Mouse (Mus musculus) forebrain, embryonic 11.5 days (tissue): ENCODE results near the gene Zfp536. TPM values are rescaled to one million over a fixed set of nuclear protein-coding genes. Genes with fewer than 3 reads are reported as not detected.

Experiments used
- ATAC-seq: fragments of 200-750 bp; cut with Nextera tagmentation; replicated peaks from 2 replicates; pipeline ENCODE4 v1.8.0; 2017; ENCODE audit warnings: moderate TSS enrichment; ENCODE audit not compliant: low FRiP score
- DNase-seq: peaks from one replicate; pipeline ENCODE4 v3.0.0-alpha.2; 2017; ENCODE audit warnings: low spot score
- H3K27ac ChIP-seq: fragments of 300-500 bp; sonication (generic); 2 replicates; pipeline ENCODE4 v1.5.1; 2014; ENCODE audit warnings: low read depth, low read length
- H3K27me3 ChIP-seq: fragments of 300-500 bp; sonication (generic); 2 replicates; pipeline ENCODE4 v1.6.1; 2014; ENCODE audit warnings: mild to moderate bottlenecking, low read length, mixed read lengths; ENCODE audit not compliant: control insufficient read depth, insufficient read depth
- H3K36me3 ChIP-seq: fragments of 300-500 bp; sonication (generic); 2 replicates; pipeline ENCODE4 v1.6.1; 2014; ENCODE audit warnings: mild to moderate bottlenecking, low read length, moderate library complexity, mixed read lengths; ENCODE audit not compliant: control insufficient read depth, insufficient read depth
- H3K4me1 ChIP-seq: fragments of 300-500 bp; sonication (generic); replicated peaks from 2 replicates; pipeline ENCODE4 v1.6.1; 2014; ENCODE audit warnings: low read length, mixed read lengths; ENCODE audit not compliant: control insufficient read depth, insufficient read depth
- H3K4me2 ChIP-seq: fragments of 300-500 bp; sonication (generic); 2 replicates; pipeline ENCODE4 v1.6.1; 2014; ENCODE audit warnings: low read depth, mild to moderate bottlenecking, low read length, moderate library complexity, mixed read lengths; ENCODE audit not compliant: severe bottlenecking
- H3K4me3 ChIP-seq: fragments of 300-500 bp; sonication (generic); 2 replicates; pipeline ENCODE4 v1.5.1; 2014; ENCODE audit warnings: low read depth, low read length
- H3K9ac ChIP-seq: fragments of 300-500 bp; sonication (generic); 2 replicates; pipeline ENCODE4 v1.6.1; 2014; ENCODE audit warnings: low read length
- H3K9me3 ChIP-seq: fragments of 300-500 bp; sonication (generic); 2 replicates; pipeline ENCODE4 v1.6.1; 2016; ENCODE audit warnings: low read length, mixed read lengths; ENCODE audit not compliant: control insufficient read depth
- WGBS: fragments of 180-500 bp; shearing (Covaris S2); extraction: QIAGEN DNeasy Blood & Tissue Kit; methylation state at CpG from one replicate; pipeline ENCODE4 v1.1.7; 2014; 5-methylcytosine and 5-hydroxymethylcytosine counted together
- polyA plus RNA-seq: library from polyadenylated mRNA; unstranded; fragments of >200 nt; fragmentation: Nextera tagmentation; extraction: Ambion mirVana; gene quantifications from 2 replicates; pipeline ENCODE4 v1.2.1, GENCODE M21; 2014

Gene Zfp536
- polyA plus RNA-seq, 1 experiment from 2014 or later: 41.8 TPM

GRCm38 (mm10) chr7:37648671-37649070, 124.8 kb downstream of the Zfp536 start:
- Histone ChIP-seq H3K27me3 (no peaks in the 10 kb centered on the region), H3K9ac (no peak overlapping the region), H3K36me3 (no peaks in the 10 kb centered on the region), H3K4me1 (peaks cover 8% of the 10 kb centered on the region), H3K4me2 (no peak overlapping the region), H3K27ac (no peak overlapping the region), H3K9me3 (no peaks in the 10 kb centered on the region), H3K4me3 (no peak overlapping the region)
- 89% methylated on average over 11 of the region's 11 CpGs for WGBS
- ATAC-seq: no peak
- no peak for DNase-seq

- Histone ChIP-seq H3K36me3 (no peaks in the 10 kb centered on the region), H3K4me2 (no peak overlapping the region), H3K27ac (no peak overlapping the region), H3K27me3 (no peaks in the 10 kb centered on the region), H3K4me1 (peaks cover 8% of the 10 kb centered on the region), H3K9ac (no peak overlapping the region), H3K4me3 (no peak overlapping the region), H3K9me3 (no peaks in the 10 kb centered on the region)
- DNase-seq: no peak
- no peak for ATAC-seq
- 95% methylated on average over 21 of the region's 21 CpGs for WGBS
Measured at GRCm38 (mm10) chr7:37647917-37648615, 125.4 kb downstream of the Zfp536 start.

GRCm38 (mm10) chr7:37639740-37640397, 133.6 kb downstream of the Zfp536 start:
- no peak overlapping the region for H3K4me2 ChIP-seq
- no peak overlapping the region for H3K27ac ChIP-seq
- H3K27me3 ChIP-seq: no peaks in the 10 kb centered on the region
- 0 out of 2 replicates have a peak overlapping the region, but pooled peaks have one; percentile 12 for H3K9ac ChIP-seq
- H3K36me3 ChIP-seq: no peaks in the 10 kb centered on the region
- H3K4me3 ChIP-seq: no peak overlapping the region
- no peaks in the 10 kb centered on the region for H3K9me3 ChIP-seq
- WGBS: 23% methylated on average over 12 of the region's 12 CpGs
- ATAC-seq: no peak
- H3K4me1 ChIP-seq: 0 out of 2 replicates have a peak, but pooled peaks cover 4% of the 10 kb centered on the region
- DNase-seq: no peak

GRCm38 (mm10) chr7:37634812-37635211, 138.6 kb downstream of the Zfp536 start:
- no peaks in the 10 kb centered on the region for H3K27me3 ChIP-seq
- H3K4me3 ChIP-seq: no peak overlapping the region
- DNase-seq (no peak), ATAC-seq (no peak)
- H3K27ac ChIP-seq: no peak overlapping the region
- H3K36me3 ChIP-seq: no peaks in the 10 kb centered on the region; the same call in 1 of the 2 replicates
- H3K9me3 ChIP-seq: no peaks in the 10 kb centered on the region
- H3K4me1 ChIP-seq: peaks cover 2% of the 10 kb centered on the region; the same call in 1 of the 2 replicates
- H3K4me2 ChIP-seq: no peak overlapping the region
- no peak overlapping the region for H3K9ac ChIP-seq
- WGBS: 84% methylated on average over 5 of the region's 5 CpGs

GRCm38 (mm10) chr7:37630410-37630809, 143.0 kb downstream of the Zfp536 start:
- no peaks in the 10 kb centered on the region for H3K9me3 ChIP-seq
- no peaks in the 10 kb centered on the region; the same call in 1 of the 2 replicates for H3K27me3 ChIP-seq
- no peaks in the 10 kb centered on the region; the same call in 1 of the 2 replicates for H3K36me3 ChIP-seq
- DNase-seq: no peak
- no peak overlapping the region for H3K4me2 ChIP-seq
- ATAC-seq: no peak
- 91% methylated on average over 7 of the region's 7 CpGs for WGBS
- no peak overlapping the region for H3K4me3 ChIP-seq
- no peak overlapping the region for H3K27ac ChIP-seq
- H3K4me1 ChIP-seq: peaks cover 7% of the 10 kb centered on the region; the same call in 1 of the 2 replicates
- no peak overlapping the region for H3K9ac ChIP-seq

GRCm38 (mm10) chr7:37627897-37628510, 145.4 kb downstream of the Zfp536 start:
- Histone ChIP-seq H3K36me3 (no peaks in the 10 kb centered on the region; the same call in 1 of the 2 replicates), H3K27me3 (no peaks in the 10 kb centered on the region; the same call in 1 of the 2 replicates), H3K9me3 (no peaks in the 10 kb centered on the region), H3K4me1 (peaks cover 11% of the 10 kb centered on the region; the same call in 1 of the 2 replicates), H3K4me2 (no peak overlapping the region), H3K9ac (no peak overlapping the region), H3K4me3 (no peak overlapping the region), H3K27ac (peak overlapping the region; percentile 18; the same call in 1 of the 2 replicates)
- ATAC-seq (no peak; the same call in 1 of the 2 replicates), DNase-seq (no peak)
- whole genome bisulfite sequencing: 50% methylated on average over 6 of the region's 6 CpGs

- no peak overlapping the region for H3K27ac ChIP-seq
- H3K9ac ChIP-seq: no peak overlapping the region
- H3K36me3 ChIP-seq: no peaks in the 10 kb centered on the region
- H3K4me2 ChIP-seq: no peak overlapping the region
- no peaks in the 10 kb centered on the region for H3K9me3 ChIP-seq
- ATAC-seq: peak; percentile 37; the same call in 1 of the 2 replicates
- H3K4me3 ChIP-seq: no peak overlapping the region
- no peaks in the 10 kb centered on the region; the same call in 1 of the 2 replicates for H3K27me3 ChIP-seq
- no peak for DNase-seq
- H3K4me1 ChIP-seq: peaks cover 11% of the 10 kb centered on the region; the same call in 1 of the 2 replicates
- WGBS: 14% methylated on average over 8 of the region's 8 CpGs
Measured at GRCm38 (mm10) chr7:37625758-37626157, 147.7 kb downstream of the Zfp536 start.

GRCm38 (mm10) chr7:37624759-37625340, 148.6 kb downstream of the Zfp536 start:
- 3% methylated on average over 20 of the region's 20 CpGs for WGBS
- no peaks in the 10 kb centered on the region; the same call in 1 of the 2 replicates for H3K27me3 ChIP-seq
- peaks cover 12% of the 10 kb centered on the region for H3K4me1 ChIP-seq
- peak; percentile 84 for ATAC-seq
- peak overlapping the region; percentile 71 for H3K4me2 ChIP-seq
- peak overlapping the region; percentile 58 for H3K27ac ChIP-seq
- peak overlapping the region; percentile 55 for H3K9ac ChIP-seq
- DNase-seq: peak; percentile 79
- H3K4me3 ChIP-seq: peak overlapping the region; percentile 33
- no peaks in the 10 kb centered on the region for H3K36me3 ChIP-seq
- no peaks in the 10 kb centered on the region for H3K9me3 ChIP-seq
